Mouse (Mus musculus) testis, adult 2 months (tissue): ENCODE results near the gene Wdr45b. TPM values are rescaled to one million over a fixed set of nuclear protein-coding genes. Genes with fewer than 3 reads are reported as not detected.
"Not testable (repeated sequence)": the region's sequence is repeated elsewhere in the genome, so short reads cannot be mapped to it uniquely, and the experiment has no call there.

Experiments
- H3K27ac ChIP-seq: fragments of 200-500 bp; 2 replicates; pipeline ENCODE4 v1.5.1; 2012; ENCODE audit warnings: low read depth, low read length; ENCODE audit not compliant: control insufficient read depth, insufficient read depth
- H3K27me3 ChIP-seq: fragments of 200-500 bp; 2 replicates; pipeline ENCODE4 v1.6.1; 2012; ENCODE audit warnings: mild to moderate bottlenecking, low read length, moderate library complexity; ENCODE audit not compliant: control insufficient read depth, insufficient read depth
- H3K36me3 ChIP-seq: fragments of 200-500 bp; 2 replicates; pipeline ENCODE4 v1.6.1; 2012; ENCODE audit warnings: mild to moderate bottlenecking, low read length; ENCODE audit not compliant: control insufficient read depth, insufficient read depth
- H3K4me1 ChIP-seq: fragments of 200-500 bp; 2 replicates; pipeline ENCODE4 v1.6.1; 2012; ENCODE audit warnings: low read length; ENCODE audit not compliant: control insufficient read depth, insufficient read depth
- H3K4me3 ChIP-seq: fragments of 200-500 bp; 2 replicates; pipeline ENCODE4 v1.5.1; 2012; ENCODE audit warnings: low read depth, mild to moderate bottlenecking, low read length, moderate library complexity, mixed read lengths; ENCODE audit not compliant: control insufficient read depth
- CTCF ChIP-seq: fragments of 200-500 bp; IDR thresholded peaks from 2 replicates; pipeline ENCODE4 v1.5.1; 2012; ENCODE audit warnings: low read depth, mild to moderate bottlenecking, inconsistent platforms, low read length, moderate library complexity; ENCODE audit not compliant: control insufficient read depth, insufficient read depth, insufficient replicate concordance
- POLR2A ChIP-seq: fragments of 200-500 bp; IDR thresholded peaks from 2 replicates; pipeline ENCODE4 v1.6.1; 2012; ENCODE audit warnings: low read depth, mild to moderate bottlenecking, inconsistent platforms, low read length, moderate library complexity; ENCODE audit not compliant: control insufficient read depth
- polyA plus RNA-seq: library from polyadenylated mRNA; depleted of rRNA; stranded (reverse); fragments of >200 nt; gene quantifications from 2 replicates; pipeline ENCODE4 v1.2.3, GENCODE M21; 2012

Gene Wdr45b
- polyA plus RNA-seq, 1 experiment: 27.9 TPM

DNA sequence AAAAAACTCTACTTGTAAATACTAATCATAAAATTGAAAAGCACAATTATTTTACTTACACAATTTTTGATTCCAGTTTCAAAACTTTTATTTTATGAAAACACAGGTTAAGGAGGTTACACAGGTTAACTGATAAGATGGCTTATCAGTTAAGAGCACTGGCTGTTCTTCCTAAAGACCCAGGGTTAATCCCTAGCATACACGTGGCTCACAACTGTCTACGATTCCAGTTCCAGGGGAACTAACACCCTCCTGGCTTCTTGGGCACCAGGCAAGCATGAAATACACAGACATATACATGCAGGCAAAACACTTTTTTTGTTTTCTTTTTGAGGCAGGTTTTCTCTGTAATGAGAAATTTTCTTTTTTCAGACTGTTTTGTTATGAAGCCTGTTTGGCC, 6.1 kb downstream of the Wdr45b start:
- TF ChIP-seq POLR2A (no peak), CTCF (no peak)
- H3K36me3 ChIP-seq: no peaks in the 10 kb centered on the region; the same call in 1 of the 2 replicates

DNA sequence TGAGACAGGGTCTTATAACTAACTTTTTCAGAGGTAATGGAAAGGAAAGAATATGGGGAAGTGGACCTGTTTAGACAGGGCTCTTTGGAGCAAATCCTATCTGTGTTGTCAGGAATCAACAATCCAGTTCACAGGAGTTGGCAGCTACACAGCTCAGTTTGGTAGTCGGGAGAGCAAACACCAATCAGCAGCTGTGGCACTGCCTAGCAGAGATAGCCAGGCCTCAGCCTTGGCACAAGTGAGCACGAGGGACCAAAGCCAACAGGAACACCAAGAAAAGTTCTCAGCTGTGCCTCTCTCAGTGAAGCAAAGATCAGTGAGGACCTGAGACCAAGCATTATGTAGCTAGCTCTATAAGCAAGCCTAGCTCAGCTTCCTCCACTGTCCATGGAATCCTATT, 7.2 kb downstream of the Wdr45b start:
- TF ChIP-seq CTCF: no peak
- TF ChIP-seq POLR2A: no peak
- no peaks in the 10 kb centered on the region; the same call in 1 of the 2 replicates for H3K36me3 ChIP-seq
- H3K4me1 ChIP-seq: no peaks in the 10 kb centered on the region; the same call in 1 of the 2 replicates
- H3K27me3 ChIP-seq: no peaks in the 10 kb centered on the region
- no peak overlapping the region for H3K27ac ChIP-seq
- H3K4me3 ChIP-seq: no peak overlapping the region

More for the DNA sequence above, 6.1 kb downstream of the Wdr45b start:
- H3K27ac ChIP-seq: no peak overlapping the region
- H3K4me3 ChIP-seq: no peak overlapping the region
- H3K27me3 ChIP-seq: no peaks in the 10 kb centered on the region
- H3K4me1 ChIP-seq: peaks cover 2% of the 10 kb centered on the region; the same call in 1 of the 2 replicates

DNA sequence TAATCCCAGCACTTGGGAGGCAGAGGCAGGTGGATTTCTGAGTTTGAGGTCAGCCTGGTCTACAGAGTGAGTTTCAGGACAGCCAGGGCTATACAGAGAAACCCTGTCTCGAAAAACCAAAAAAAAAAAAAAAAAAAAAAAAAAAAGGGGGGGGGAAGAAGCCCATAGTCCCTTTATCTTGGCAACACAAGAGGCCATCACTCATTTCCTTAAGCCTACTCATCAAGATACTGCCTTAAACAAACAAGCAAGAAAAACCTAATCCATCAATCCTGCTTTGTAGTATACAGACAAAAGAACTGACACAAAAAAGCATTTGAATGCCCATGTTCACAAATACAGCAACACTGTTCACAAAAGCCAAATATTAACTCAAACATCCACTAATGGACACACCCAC, 11.8 kb downstream of the Wdr45b start:
- H3K36me3 ChIP-seq, H3K4me3 ChIP-seq: not testable (repeated sequence)

DNA sequence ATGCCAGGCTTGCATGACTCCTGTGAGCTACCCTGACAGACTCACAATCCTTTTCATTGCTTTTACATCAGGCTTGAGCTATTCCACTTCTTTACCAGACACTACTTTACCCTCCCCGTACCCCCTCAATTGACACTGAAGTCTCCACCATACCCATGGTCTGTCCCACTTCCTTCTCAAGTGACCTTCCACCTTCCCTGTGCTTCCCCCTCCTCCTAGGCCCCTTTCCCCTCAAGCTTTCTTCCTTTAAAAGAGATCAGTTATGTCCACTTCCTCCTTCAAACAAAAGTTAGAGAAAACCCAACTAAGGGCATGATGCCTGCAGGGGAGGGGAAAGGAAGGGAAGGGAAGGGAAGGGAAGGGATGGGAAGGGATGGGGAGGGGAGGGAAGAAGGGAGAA, 14.0 kb downstream of the Wdr45b start:
- Histone ChIP-seq H3K4me3 (no peak overlapping the region), H3K27ac (no peak overlapping the region), H3K27me3 (no peaks in the 10 kb centered on the region), H3K36me3 (no peaks in the 10 kb centered on the region), H3K4me1 (peaks cover 1% of the 10 kb centered on the region; the same call in 1 of the 2 replicates)
- TF ChIP-seq POLR2A: no peak
- no peak for TF ChIP-seq CTCF

More for the DNA sequence above, 11.8 kb downstream of the Wdr45b start:
- not testable (repeated sequence) for H3K27me3 ChIP-seq, H3K4me1 ChIP-seq, H3K27ac ChIP-seq

DNA sequence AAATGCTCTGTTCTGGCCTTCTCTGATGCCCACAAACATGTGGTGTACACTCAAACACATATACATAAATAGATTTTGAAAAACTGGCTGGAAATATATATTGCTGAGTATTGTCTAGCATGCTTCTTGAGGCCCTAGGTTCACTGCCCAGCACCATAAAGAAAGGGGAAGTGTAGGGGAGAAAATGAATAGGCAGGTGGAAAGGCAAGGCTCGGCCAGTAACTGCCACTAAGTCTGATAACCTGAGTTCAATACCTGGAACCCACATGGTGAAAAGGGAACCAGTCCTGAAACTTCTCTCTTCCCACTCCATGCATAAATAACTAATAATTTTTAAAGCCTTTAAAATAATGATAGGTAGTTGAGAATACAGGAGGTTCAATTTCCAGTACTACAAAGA, 14.6 kb downstream of the Wdr45b start:
- TF ChIP-seq POLR2A: no peak
- no peak for TF ChIP-seq CTCF
- Histone ChIP-seq H3K4me3 (no peak overlapping the region), H3K27me3 (no peaks in the 10 kb centered on the region), H3K27ac (no peak overlapping the region), H3K36me3 (no peaks in the 10 kb centered on the region), H3K4me1 (peaks cover 2% of the 10 kb centered on the region; the same call in 1 of the 2 replicates)

DNA sequence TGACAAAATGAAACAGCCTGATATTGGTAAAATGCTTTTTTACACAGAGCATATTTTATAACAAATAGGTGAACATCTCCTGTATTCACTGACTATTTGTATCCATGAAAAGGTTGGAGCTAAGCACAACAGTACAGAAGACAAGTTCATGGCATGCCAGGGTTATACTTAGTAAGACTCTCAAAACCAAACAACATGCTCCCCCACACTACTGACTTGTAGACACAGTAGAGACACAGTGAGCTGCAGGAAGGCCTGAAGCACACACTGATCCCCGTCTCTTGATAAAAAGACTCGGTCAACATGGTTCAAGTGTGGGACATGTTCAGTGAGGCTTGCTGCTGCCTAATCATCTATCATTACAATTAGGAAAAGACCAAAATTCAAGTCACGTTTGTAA, 22.6 kb downstream of the Wdr45b start:
- Histone ChIP-seq H3K4me3 (no peak overlapping the region), H3K36me3 (no peaks in the 10 kb centered on the region; the same call in 1 of the 2 replicates)

DNA sequence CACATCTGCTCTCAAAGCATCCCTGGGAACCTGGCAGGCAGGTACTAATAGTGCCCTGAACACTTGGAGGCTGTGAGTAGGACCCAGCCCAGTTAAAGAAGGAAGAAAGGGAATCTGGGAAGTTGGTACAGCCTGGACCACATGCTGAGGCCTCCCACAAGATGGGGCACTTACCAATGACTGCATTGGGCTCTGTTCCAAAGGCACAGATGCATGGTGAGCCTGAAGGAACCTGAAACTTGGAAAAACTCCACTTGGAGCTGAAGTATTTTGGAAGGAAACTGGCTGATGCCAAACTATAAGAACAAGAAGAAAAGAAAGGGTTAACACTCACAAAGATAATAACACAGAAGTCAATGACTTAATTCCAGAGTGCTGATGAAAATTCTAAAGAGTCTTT, 25.6 kb downstream of the Wdr45b start:
- Histone ChIP-seq H3K27ac (no peak overlapping the region), H3K36me3 (no peaks in the 10 kb centered on the region; the same call in 1 of the 2 replicates), H3K4me3 (no peak overlapping the region), H3K4me1 (no peaks in the 10 kb centered on the region), H3K27me3 (no peaks in the 10 kb centered on the region)
- no peak for TF ChIP-seq CTCF
- TF ChIP-seq POLR2A: no peak

More for the DNA sequence above, 22.6 kb downstream of the Wdr45b start:
- peaks cover 2% of the 10 kb centered on the region; the same call in 1 of the 2 replicates for H3K4me1 ChIP-seq
- H3K27me3 ChIP-seq: no peaks in the 10 kb centered on the region
- no peak for TF ChIP-seq CTCF
- TF ChIP-seq POLR2A: no peak
- no peak overlapping the region for H3K27ac ChIP-seq

DNA sequence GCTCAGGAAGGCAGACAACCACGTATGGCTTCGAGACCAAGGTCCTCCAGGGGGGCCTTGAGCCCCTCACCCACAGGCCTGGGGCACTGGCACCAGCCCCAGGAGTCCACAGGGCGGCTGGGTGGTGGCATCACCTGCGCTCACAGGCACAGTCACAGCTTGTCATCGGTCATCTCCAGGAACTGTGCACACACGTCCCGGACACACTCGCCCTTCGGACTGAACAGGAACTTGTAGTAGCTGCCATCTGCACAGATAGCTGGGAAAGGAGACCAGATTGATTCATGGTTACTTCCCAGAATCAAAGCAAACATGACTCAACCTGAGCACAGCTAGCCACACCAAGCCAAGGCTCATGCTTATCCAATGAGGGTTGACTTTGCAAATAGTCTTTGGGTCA, 26.0 kb downstream of the Wdr45b start:
- no peaks in the 10 kb centered on the region for H3K27me3 ChIP-seq
- H3K36me3 ChIP-seq: no peaks in the 10 kb centered on the region; the same call in 1 of the 2 replicates
- H3K4me1 ChIP-seq: no peaks in the 10 kb centered on the region
- H3K27ac ChIP-seq: no peak overlapping the region
- no peak for TF ChIP-seq POLR2A
- no peak for TF ChIP-seq CTCF
- H3K4me3 ChIP-seq: no peak overlapping the region

DNA sequence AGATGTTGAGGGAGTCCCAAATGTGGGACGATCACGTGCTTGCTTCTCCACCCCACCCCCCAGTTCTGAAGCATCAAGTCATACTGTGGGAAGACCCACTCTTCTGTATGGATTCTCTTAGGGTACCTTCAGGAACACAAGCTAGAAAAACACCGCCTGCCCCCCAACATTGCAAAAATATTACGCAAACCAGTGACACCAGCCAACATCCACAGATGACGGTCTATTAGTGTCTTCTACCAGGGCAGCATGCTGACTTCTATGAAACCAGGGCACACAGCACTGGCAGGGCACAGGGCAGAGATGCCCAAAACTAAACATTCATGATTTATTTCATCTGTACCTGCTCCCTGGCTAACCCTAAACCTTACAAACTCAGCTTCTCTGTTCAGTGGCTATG, 27.6 kb downstream of the Wdr45b start:
- Histone ChIP-seq H3K36me3 (no peaks in the 10 kb centered on the region; the same call in 1 of the 2 replicates), H3K27me3 (no peaks in the 10 kb centered on the region), H3K4me1 (no peaks in the 10 kb centered on the region), H3K4me3 (no peak overlapping the region), H3K27ac (no peak overlapping the region)
- TF ChIP-seq CTCF (no peak), POLR2A (no peak)
